Comparison of ENCODE assay signal across 9 mouse cellular contexts in genomic region chr8:128415730-128416684, GRCm38 (mm10). TPM values are rescaled to one million over a fixed set of nuclear protein-coding genes. Genes with fewer than 3 reads are reported as not detected.
A peak's percentile ranks its signal among the peaks of the same experiment; 100 is the strongest.
DNase-seq lines count a peak whose midpoint lies in the region; ATAC-seq lines count a peak whose summit lies in the region.
"Had no signal": no experiment of that assay in that cellular context is flagged by ENCODE, and none has a peak within 500 bp of the region (broad histone marks: within the 10 kb centered on the region; RNA-seq: fewer than 3 reads in every experiment).

No protein-coding gene starts in this region.

- no peak overlapping the region for H3K4me2 ChIP-seq in forebrain, embryonic 13.5 days
- H3K4me2 ChIP-seq in midbrain, embryonic 12.5 days (replicated peaks), result no peak overlapping the region

- peaks cover 35% of the 10 kb centered on the region for H3K4me1 ChIP-seq in forebrain, embryonic 13.5 days
- peaks cover 31% of the 10 kb centered on the region for H3K4me1 ChIP-seq in midbrain, embryonic 12.5 days
- H3K4me1 ChIP-seq: megakaryocyte, embryonic 14.5 days had no signal

- H3K27ac ChIP-seq in forebrain, embryonic 13.5 days, result peak overlapping the region; percentile 15
- H3K27ac ChIP-seq in midbrain, embryonic 12.5 days (replicated peaks), result peak overlapping the region; percentile 46

- 34% methylated on average over 4 of the region's 4 CpGs for WGBS in forebrain, embryonic 13.5 days
- 64% methylated on average over 4 of the region's 4 CpGs for WGBS in midbrain, embryonic 12.5 days

- no peaks in the 10 kb centered on the region for H3K27me3 ChIP-seq in forebrain, embryonic 13.5 days
- no peaks in the 10 kb centered on the region for H3K27me3 ChIP-seq in midbrain, embryonic 12.5 days
- H3K27me3 ChIP-seq: megakaryocyte, embryonic 14.5 days had no signal

- H3K9ac ChIP-seq in forebrain, embryonic 13.5 days, result no peak overlapping the region
- H3K9ac ChIP-seq in midbrain, embryonic 12.5 days (replicated peaks), result no peak overlapping the region

- H3K4me3 ChIP-seq in forebrain, embryonic 13.5 days, result no peak overlapping the region
- H3K4me3 ChIP-seq in midbrain, embryonic 12.5 days, result no peak overlapping the region
- H3K4me3 ChIP-seq: megakaryocyte, embryonic 14.5 days had no signal

- H3K9me3 ChIP-seq in forebrain, embryonic 13.5 days (replicated peaks), result no peaks in the 10 kb centered on the region
- no peaks in the 10 kb centered on the region for H3K9me3 ChIP-seq in midbrain, embryonic 12.5 days
- H3K9me3 ChIP-seq: megakaryocyte, embryonic 14.5 days had no signal

- peak; percentile 74 for ATAC-seq in forebrain, embryonic 13.5 days
- peak; percentile 57 for ATAC-seq in midbrain, embryonic 12.5 days (ENCODE audit: low FRiP score, low read depth)

- peak; percentile 36 for DNase-seq in heart, adult 18-20 months
- no peak for DNase-seq in heart, adult 8-10 months (ENCODE audit: low spot score)
- peak; percentile 24 for DNase-seq in kidney, postnatal 14 days
- DNase-seq in T-cell, adult 2 months (ENCODE audit: low spot score), result no peak
- no peak for DNase-seq in urinary bladder, postnatal 10 days (ENCODE audit: low spot score)
- no peak for DNase-seq in embryo, embryonic 11 days

- no peaks in the 10 kb centered on the region for H3K36me3 ChIP-seq in forebrain, embryonic 13.5 days (ENCODE audit: poor library complexity, severe bottlenecking)
- no peaks in the 10 kb centered on the region for H3K36me3 ChIP-seq in midbrain, embryonic 12.5 days

RNA-seq across cellular contexts. Expression of gene Nrp1, which starts 57.6 kb away (rescaled TPM):
- total RNA-seq in heart, adult 18-20 months (2021), result 100 to 1,000 TPM in 1 of 2 experiments, 10 to 100 TPM in 1; 88.3 to 107 TPM
- 100 to 1,000 TPM in 2 of 4 experiments, 10 to 100 TPM in 2; 92.6 to 130 (median 102) TPM for total RNA-seq in heart, adult 8-10 months (2022)
- polyA plus RNA-seq in forebrain, embryonic 13.5 days (2015; fragmentation: Nextera tagmentation; extraction: Ambion mirVana), result 54.4 and 55.9 TPM in 2 replicates
- polyA plus RNA-seq in midbrain, embryonic 12.5 days (2016; fragmentation: Nextera tagmentation; extraction: Ambion mirVana), result 34.8 and 35.3 TPM in 2 replicates

Comparison
In these comparisons a context has a peak if more than half of its experiments do, and no peak if none do; other contexts are left out.
1. DNase-seq: peak in heart, adult 18-20 months (2 of 2) and kidney, postnatal 14 days (single experiment); none in heart, adult 8-10 months (single experiment), T-cell, adult 2 months (single experiment), urinary bladder, postnatal 10 days (single experiment) and embryo, embryonic 11 days (single experiment).